Mouse (Mus musculus): Measurements from ENCODE around the gene Mmp28.

Mmp28 gene

DNA sequence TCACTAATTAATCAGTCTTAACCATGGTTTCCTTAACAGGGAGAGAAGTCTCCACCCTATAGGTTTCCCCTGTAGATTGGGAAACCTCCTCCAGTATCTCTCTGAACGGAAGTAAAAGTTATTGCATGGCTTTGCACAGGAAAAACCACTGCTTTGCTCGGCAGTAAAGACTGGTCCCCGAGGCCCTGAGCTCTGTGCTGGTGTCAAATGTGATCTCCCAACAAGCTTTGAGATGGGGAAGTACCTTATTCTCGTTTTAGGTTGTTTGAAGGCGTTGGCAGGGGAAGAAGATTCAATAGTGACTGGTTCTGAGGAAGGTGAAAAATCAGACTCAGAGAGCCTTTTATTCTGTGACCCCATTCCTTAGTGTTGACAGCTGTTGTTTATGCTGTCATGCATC, 64.1 kb downstream of the Mmp28 start:
- DNase-seq, result no peak

DNA sequence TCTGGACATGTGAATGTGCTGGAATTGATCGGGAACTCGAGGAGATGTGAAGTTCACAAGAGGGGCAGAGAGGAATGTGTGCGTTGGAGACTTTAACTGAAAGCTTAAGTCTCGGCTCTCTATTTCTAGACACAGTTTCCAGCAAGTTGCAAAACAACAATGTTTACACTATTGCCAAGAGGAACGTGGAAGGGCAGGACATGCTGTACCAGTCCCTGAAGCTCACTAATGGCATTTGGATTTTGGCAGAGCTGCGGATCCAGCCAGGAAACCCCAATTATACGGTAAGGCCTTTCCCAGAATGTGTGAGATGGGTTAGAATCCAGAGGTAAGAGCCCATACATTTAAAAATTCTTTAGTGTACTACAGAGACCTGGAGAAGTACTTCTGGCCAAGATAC, 65.2 kb downstream of the Mmp28 start:
- DNase-seq, result no peak

DNA sequence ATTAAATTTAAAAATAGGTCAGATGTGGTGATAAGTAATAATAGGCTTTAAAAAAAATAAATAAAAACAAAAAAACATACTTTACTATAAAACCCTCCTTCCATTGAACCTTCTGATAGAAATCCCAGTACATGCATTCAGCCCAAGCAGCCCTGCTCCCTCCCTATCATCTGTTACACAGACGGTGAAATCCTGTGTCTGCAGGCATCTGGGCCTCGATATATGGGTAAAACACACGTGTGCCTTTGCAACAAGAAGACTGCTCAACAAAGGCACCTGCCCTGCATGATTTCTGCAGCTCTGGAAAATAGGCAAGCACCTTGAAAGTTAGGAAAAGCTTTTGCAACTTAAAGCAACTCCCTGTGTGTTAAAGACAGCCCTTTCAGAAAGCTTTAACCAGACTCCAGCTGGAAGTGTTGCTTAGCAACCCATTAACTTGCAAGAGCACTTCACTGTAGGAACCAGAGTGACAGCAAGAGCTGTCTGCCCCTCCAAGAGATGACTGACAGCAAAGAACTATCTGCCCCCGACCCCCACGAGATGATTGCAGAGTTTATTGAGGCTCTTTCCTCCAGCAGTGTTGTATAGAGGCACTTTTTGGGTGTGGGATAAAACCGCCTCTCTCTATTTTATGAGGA, 68.0 kb downstream of the Mmp28 start:
- DNase-seq, result no peak

DNA sequence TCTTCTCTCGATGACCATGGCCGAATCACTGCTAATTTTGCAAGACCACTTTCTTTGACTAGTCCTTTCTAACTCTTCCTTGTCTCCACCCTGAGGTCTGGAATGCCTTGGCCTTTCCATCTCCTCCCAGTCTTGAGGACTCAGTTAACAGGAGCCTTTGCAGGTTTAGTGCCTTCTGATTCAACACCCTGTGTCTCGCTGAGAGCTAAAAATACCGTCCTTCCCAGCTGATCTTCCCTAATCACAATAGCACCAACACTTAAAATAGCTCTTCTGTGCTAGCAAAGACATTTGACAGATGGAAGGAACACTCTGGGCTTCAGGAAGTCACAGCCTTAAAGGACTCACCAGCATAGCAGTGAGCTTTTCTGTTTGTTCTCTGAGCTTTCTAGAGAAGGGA, 69.8 kb downstream of the Mmp28 start:
- DNase-seq, result no peak
